Mouse (Mus musculus): Measurements from ENCODE around the gene Mymx. TPM values are rescaled to one million over a fixed set of nuclear protein-coding genes. Genes with fewer than 3 reads are reported as not detected.
"Not testable (repeated sequence)": the region's sequence is repeated elsewhere in the genome, so short reads cannot be mapped to it uniquely, and the experiment has no call there.

Gene Mymx
- not detected for total RNA-seq (2021)
- long read RNA-seq, experiment 1: 0 reads
- long read RNA-seq, experiment 2: 0 reads

DNA sequence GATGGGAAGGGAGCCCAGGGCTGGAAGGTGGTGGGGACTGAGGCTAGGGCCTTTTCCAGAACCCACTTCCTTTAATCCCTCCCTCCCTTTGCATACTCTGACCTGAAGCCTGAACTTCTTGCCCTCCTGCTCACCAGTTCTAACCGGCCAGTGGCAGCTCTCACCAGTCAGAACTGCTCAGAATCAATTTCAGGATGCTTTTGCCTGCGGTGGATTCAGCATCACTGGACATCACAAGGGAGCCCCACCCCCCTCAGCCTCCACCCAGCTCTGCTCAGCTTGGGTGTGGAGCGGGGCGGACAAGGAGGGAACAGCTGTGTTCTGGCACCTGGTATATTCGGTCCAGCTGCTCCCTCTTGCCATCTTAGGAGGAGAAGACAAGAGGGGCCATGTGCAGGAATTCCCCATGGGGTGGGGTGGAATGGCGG, at the start of gene Mymx:
Gene Mymx, minus strand, starts transcription at position 226 of the 428 bp plus-strand sequence.
- no peak for DNase-seq (ENCODE audit: low spot score in 2 of 2)
- intact Hi-C loops (cut with DNase I): no loop called here

DNA sequence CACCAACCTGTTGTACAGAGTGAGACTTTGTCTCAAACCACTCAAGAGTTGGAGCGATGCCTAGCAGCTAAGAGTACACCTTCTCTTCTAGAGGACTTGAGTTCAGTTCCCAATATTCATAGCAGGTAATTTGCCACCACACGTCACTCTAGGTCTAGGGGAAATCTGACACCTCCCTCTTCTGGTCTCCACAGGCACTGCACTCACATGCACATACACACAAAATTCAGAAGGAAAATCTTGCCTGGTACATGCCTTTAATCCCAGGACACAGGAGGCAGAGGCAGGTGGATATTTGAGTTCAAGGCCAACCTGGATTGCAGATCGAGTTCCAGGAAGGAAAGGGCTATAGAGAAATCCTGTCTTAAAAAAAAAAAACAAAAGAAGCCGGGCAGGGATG, 42.3 kb upstream of the Mymx start:
- intact Hi-C loops (cut with DNase I): no loop called here

DNA sequence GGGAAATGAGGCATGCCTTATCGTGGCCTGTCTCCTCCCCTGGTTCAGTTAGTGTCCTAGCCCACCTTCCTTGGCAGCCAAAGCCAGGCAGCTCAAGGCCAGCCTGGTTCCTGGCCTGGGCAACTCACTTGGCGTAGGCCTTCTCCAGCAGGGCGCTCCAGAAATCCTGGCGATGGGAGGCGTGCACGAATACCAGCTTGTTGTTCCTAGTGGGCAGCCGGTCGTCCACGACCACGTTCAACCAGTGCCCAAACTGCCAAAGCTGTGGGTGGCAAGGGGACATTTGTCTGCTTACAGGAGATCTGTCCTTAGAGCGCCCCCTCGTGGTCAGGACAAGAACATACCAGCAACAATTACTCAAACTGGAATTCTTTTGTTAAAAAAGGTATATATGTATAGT, 40.8 kb upstream of the Mymx start:
- peak; percentile 74 to 78 for DNase-seq (ENCODE audit: low spot score in 2 of 2)
- intact Hi-C loops (cut with DNase I): no loop called here

More for the DNA sequence above, 42.3 kb upstream of the Mymx start:
- DNase-seq (ENCODE audit: low spot score in 2 of 2): no peak

DNA sequence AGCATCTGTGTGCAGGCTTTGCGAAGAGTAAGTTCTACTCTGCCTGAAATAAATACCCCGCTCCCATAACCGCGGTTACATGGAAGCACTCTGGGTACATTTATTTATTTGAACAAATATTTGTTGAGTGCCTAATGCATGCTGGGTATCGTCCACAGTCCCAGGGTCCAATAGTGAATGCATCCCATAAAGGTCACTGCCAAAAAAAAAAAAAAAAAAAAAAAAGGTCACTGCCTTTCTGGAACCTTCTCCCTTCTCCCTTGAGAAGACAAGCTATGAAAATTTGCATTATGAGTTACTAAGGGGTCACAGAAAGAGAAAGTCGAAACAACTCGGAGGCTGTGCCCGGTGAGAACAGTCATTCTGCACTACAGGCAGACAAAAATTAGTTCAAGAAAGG, 40.1 kb upstream of the Mymx start:
- no peak for DNase-seq (ENCODE audit: low spot score in 2 of 2)
- intact Hi-C loops (cut with DNase I): no loop called here

DNA sequence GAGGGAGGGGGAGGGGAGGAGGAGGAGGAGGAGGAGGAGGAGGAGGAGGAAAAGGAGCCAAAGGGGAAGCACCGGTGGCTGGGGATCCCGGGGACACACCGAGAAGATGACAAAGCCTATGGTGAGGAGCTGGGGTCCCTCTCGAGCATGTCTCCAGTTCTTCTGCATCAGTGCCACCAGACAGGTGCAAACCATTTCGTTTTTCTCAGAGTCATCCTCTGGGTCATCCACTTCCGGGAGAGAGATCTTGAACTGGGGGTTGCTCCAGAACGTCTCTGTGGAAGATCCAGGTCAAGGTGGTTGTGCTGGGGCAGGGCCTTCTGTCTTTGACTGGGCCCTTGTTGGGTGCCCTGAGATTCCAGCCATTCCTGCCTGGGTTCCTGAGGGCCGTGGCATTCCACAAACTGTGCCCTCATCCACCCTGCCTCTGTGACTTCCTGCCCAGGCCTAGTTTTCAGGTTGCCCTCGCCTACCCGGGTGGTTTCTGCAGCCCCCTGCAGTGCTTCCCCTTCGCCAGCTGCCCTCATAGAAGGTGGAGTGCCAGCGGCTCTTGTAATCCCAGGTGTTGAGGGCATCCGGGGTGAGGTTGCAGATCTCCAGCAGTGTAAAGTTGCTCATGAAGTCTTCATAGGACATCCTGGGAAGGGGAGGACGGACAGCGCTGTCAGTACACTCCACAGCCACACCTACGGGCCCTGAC, 36.8 kb upstream of the Mymx start:
- no peak for DNase-seq (ENCODE audit: low spot score in 2 of 2)
- intact Hi-C loops (cut with DNase I): no loop called here

DNA sequence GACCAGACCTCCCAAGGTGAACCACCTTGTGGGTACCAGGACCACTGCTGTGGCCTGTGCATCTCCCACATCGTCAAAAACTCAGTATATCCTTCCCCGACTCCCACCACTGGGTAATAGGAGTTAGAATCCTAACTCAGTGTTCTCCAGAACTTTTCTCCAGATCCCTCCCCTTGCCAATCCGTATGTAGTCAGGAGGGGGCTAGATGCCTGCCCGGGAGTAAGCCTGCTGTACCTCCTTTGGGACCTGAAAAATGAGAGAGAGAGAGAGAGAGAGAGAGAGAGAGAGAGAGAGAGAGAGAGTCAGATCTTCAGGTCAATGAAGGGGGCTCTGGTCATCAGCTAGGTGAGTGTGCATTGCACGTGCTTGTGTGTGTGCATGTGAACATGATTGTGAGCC, 32.1 kb upstream of the Mymx start:
- intact Hi-C loops (cut with DNase I): no loop called here

DNA sequence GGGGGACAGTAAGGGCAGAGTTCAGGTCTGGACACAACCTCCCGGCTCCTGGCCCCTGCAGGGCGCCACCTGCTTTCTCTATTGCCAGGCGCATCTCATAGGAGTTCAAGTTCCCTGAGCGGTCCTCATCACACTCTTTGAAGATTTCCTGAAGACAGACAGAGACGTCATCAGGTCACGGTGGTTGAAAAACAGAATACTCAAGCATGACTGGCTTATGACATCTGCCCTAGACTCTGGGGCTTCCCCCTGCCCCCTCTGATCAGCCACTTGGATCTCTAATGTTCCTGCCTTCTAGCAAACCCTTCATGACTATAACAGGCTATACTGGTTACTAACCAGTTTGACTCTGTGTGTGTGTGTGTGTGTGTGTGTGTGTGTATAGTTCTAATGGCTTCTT, 30.0 kb upstream of the Mymx start:
- intact Hi-C loops (cut with DNase I): no loop called here
- no peak for DNase-seq (ENCODE audit: low spot score in 2 of 2)

More for the DNA sequence above, 32.1 kb upstream of the Mymx start:
- DNase-seq (ENCODE audit: low spot score in 2 of 2): no peak

DNA sequence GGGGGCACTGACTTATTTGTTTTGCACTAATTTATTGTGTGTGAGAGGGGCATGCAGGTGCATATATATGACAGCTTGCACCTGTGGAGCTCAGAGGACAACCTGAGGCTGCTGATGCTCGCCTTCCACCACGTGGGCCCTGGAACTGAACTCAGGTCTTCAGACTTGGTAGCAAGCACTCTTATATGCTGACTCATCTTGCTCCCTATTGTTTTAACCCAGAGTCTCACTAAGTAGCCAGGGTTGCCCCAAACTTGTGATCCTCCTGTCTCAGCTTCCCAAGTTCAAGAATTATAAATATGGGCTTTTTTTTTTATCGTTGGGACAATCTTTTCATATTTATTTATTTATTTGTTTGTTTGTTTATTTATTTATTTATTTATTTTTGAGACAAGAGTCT, 29.1 kb upstream of the Mymx start:
- intact Hi-C loops (cut with DNase I): no loop called here
- no peak for DNase-seq (ENCODE audit: low spot score in 2 of 2)

DNA sequence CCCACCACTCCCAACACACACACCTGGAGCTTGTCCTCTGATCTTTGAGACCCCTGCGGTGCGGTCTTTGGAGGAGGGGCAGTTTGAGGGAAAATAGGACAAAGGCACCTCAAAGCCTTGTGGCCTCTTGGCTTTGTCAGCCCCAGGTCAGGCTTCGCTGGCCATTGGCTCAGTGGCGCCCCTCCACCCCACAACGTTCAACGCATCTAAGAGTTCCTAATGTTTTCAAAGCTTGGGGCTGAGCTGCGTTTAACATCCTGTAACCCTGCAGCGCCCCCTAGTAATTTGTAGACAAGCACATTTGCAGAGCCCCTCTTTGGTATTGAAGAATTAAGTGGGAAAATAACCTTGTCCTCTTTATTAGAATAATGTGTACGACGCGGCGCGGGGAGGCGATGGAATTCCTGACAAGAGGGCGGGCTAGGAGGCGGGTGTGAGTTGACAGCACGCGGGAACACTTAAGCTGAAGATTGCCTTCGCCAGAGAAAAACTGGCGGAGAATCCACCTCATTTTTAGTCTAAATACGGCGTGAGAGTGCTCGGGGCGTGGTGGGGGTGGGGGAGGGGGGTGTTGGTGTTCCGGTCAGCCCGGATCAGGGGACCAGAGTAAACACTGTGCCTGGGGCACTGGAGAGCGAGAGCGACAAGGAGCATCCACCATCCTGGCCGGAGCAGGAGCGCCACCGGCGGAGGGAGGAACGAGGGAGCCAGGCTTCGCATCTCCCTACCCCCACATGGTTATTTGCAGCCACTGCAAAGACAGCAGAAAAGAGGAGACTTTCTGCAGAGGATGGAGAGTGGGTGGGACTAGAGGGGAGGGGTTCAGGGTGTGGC, 28.2 kb upstream of the Mymx start:
- peak; percentile 76 to 87 for DNase-seq (ENCODE audit: low spot score in 2 of 2)
- intact Hi-C loops (cut with DNase I): no loop called here

DNA sequence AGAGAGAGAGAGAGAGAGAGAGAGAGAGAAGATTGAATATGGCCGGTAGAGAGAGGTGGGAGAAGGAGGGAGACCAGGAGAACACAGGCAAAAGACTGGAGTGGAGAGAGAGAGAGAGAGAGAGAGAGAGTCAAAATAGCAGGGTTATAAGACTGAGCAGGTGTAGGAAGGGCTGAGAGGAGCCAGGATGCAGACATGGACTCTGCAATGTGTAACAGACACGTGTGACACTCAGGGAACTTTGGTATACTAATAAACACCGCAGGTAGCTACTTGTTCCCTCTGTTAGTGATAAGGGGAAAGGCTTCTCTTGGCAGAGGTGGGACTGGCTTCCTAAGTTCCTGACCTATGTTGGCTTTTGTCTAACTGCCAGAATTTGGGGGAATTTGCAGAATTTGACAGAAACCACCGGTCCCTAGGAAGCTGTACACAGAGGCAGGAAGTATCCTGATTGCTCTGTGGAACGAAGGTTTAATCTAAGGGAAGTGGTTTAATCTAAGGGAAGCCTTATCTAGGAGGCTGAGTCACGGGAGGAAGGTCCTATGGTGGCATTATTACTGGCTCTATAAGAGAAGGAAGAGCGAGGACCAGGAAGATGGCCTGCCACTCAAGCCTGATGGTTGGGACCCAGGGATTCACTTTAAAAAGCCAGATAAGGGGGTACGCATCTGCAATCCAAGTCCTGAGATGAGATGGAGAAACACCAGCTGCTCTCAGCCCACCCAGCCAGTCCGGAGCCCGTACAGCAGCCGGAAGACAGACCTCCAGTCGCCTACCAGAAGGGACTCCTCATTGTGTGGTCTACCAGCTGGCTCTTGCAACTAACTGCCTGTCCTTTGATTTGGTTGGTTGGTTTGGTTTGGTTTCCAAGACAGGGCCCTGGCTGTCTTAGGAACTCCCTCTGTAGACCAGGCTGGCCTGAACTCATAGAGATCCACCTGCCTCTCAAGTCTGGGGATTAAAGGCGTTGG, 27.3 kb upstream of the Mymx start:
- intact Hi-C loops (cut with DNase I): no loop called here
- DNase-seq (ENCODE audit: low spot score in 2 of 2): peak in 1 of 2 experiments; percentile 33

DNA sequence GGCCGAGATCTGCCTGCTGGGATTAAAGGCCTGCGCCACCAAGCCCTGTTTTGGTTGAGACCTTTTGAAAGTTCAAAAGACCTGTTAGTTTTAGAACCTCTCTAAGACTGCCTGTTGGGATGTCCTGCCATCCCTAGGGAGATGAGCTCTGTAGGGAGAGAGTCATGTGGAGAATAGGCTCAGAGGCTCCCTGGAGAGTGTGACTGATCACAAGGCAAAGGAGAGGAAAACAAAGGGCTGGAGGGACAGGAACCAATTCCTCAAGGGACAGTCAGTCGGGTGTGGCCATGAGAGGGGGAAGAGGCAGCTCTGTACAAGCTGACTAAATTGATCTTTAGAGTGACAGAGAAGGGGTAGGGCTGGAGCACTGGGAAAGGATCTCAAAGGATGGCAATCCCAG, 26.3 kb upstream of the Mymx start:
- intact Hi-C loops (cut with DNase I): no loop called here
- DNase-seq (ENCODE audit: low spot score in 2 of 2): no peak

DNA sequence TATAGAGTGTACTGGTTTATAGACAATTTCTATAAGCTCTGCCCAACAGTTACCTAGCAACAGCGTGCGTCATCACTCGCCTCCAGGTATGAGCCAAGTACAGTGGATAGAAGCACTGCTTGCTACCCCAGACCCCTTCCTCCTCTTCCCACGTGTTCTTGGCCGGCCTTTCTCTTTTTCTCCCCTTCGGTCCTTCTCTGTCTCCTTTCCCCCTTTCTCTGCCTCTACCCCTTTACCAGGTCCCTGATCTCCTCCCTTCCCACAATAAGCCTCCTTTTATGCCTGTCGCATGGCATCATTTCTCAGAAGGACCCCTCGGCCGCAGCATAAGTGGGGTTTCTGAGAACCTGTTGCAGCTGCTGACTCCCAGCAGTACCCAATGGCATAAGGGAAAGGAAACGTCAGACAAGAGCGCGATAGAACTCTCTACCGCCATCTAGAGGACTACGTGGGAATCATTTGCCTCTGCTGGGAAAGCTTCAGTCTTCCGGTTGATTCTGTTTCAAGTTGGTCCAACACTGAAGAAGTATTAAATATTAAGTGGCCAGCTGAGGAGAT, 24.8 kb upstream of the Mymx start:
- peak; percentile 85 to 87 for DNase-seq (ENCODE audit: low spot score in 2 of 2)
- intact Hi-C loops (cut with DNase I): loop anchor here (2.0 kb wide), 1 partner anchor 42 kb away; no protein-coding TSS in a partner anchor

DNA sequence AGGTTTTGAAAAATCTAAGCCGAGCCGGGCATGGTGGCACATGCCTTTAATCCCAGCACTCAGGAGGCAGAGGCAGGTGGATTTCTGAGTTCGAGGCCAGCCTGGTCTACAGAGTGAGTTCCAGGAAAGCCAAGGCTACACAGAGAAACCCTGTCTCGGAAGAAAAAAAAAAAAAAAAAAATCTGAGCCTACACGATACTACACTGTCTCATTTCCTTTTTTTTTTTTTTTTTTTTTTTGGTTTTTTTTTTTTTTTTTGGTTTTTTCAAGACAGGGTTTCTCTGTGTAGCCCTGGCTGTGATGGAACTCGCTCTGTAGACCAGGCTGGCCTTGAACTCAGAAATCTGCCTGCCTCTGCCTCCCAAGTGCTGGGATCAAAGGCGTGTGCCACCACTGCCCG, 21.5 kb upstream of the Mymx start:
- intact Hi-C loops (cut with DNase I); DNase-seq (ENCODE audit: low spot score in 2 of 2): not testable (repeated sequence)

DNA sequence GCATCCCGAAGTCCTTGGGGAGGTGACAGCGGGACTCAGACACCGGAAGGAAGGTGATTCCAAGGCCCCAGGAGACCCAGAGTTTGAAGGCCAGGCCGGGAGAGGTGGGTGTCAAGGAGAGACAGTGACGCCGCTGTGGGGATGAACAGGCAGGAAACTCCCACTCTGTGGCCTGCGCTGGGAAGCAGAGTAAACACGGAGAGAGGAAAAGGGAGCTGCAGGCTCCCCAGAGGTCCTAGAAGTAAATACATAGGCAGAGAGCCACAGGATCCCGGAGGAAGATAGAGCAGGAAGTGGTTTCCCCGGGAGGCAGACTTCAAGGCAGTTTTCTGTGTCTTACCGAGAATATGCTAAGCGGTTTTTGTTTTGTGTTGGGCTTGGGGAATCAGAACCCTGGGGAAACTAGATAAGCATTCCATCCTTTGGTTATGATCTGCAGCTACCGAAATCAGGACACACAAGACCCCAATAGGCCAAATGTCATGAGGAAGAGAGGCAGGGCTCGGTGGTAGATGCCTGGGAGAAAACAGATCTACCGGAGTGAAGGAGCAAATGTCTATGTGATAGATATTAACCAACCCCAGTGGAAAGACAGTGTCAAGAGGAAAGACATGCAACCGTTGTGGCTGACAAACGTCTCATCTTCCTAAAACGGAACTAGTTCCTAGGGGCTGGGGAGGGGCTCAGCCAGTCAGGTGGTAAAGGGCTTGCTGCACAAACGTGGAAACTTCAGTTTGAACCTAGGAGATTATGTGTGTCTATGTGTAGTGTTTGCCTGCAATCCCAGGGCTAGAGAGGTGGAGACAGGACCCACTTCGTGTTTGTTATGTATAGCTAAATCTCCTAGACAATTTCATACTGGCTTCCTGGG, 17.7 kb upstream of the Mymx start:
- intact Hi-C loops (cut with DNase I): no loop called here
- DNase-seq (ENCODE audit: low spot score in 2 of 2): no peak

DNA sequence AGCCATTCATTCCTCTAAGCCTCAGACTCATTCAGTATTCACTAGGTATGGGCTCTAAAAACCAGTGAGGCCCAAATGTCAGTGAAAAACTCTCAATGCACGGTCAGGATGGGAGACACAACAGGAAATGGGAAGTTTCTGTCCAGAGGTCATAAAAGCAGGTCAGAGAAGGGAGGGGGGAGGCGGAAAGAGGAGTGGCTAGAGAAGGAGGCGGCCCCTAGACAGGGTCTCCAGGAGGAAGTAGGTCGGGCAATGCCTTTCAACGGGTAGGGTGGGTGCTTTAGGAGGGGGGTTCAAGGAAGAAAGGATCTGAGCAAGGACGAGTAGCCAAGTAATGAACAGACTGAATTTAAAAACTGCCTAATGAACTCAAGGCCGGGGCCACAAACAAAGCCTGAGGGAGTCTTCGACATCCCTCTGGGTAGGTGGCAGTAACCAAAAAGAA, 17.1 kb upstream of the Mymx start:
- intact Hi-C loops (cut with DNase I): no loop called here
- no peak for DNase-seq (ENCODE audit: low spot score in 2 of 2)

DNA sequence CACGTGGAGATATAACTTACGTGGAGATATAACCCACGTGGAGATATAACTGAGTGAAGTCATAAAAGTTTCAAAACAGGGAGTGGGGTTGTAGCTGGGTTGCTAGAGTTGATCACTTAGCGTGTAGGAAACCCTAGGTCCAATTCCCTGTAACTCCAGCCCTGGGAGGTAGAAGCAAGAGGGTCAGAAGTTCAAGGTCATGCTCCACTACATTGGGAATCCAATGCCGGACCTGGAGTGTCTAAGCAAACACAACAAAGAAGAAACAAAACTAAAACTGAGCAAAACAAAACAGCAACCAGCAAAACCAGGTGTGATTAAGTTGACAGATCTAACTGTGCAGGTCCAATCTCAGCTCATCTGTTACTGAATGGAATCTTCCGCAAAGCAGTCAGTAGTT, 15.8 kb upstream of the Mymx start:
- DNase-seq (ENCODE audit: low spot score in 2 of 2): no peak
- intact Hi-C loops (cut with DNase I): no loop called here

DNA sequence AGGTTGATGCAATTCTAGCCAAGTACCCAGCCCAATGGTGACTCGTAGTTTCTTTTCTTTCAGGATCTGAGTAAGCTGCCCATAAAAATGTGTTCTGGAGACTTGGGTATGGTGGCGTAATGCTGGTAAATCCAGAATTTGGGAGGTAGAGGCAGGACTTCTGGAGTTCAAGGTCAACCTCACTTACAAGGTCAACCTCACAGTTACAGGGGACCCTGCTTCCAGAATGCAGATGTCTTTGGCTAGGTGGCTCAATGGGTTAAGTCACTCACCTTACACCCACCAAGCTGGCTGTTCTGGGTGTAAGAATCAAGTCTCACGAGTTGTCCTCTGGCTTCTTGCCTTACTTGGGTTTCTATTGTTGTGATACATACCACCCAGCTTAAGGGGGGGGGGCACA, 14.8 kb upstream of the Mymx start:
- intact Hi-C loops (cut with DNase I): no loop called here
- DNase-seq (ENCODE audit: low spot score in 2 of 2): no peak

DNA sequence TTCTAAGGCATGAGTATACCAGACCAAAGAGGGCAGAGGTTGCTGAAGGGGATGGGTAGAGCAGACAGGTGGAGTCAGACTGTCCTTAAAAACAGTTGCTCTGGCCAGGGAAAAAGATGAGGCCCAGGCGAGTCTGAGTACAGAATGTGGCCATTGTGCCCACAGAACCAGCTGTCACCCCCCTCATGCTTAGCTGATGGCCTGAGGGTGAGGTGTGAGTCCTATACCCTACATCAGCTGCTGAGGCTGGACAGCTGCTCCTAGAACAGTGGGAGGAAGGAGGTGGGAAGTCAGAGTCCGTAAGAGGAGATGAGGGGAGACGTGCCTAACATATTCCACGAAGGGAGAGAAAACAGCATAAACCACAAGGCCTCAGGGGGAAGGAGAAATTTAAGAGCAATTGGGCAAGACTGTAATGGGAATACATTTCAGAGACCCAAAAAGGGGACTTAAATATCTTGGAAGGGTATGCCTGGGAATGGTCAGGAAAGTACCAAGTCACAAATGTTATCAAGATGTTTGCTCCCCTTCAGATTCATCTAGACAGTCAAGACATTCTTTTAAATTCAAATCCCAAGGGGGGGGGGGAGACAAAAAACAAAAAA, 14.2 kb upstream of the Mymx start:
- DNase-seq (ENCODE audit: low spot score in 2 of 2): no peak
- intact Hi-C loops (cut with DNase I): no loop called here
